Mouse (Mus musculus): ENCODE data around the gene Lrrc7. TPM values are rescaled to one million over a fixed set of nuclear protein-coding genes. Genes with fewer than 3 reads are reported as not detected.

Lrrc7 gene
- polyA plus RNA-seq, 1 experiment from 2014 or later: 2.8 TPM

DNA sequence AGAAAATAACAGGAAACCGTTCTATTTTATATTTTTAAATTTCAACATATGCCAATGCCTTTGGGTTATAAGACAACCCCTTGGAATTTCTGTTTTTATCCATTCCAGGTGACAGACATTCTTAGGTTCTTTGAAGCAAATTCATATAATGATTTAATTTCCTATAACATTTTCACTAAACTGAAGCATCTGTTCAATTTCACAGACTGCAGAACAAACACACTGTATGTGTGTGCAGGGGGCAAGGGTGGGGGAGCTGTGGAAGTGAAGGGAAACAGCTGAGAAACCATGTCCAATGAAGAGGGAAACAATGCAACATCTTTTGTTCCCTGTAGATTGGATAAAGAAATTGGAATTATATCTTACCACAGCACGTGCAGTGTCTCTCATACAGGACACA lies 29.2 kb downstream of the Lrrc7 start:
- H3K4me1 ChIP-seq: no peaks in the 10 kb centered on the region
- no peak overlapping the region for H3K4me3 ChIP-seq (replicated peaks)
- WGBS: 32% methylated on average over 2 of the region's 2 CpGs
- no peak overlapping the region for H3K9ac ChIP-seq
- H3K27ac ChIP-seq (replicated peaks): no peak overlapping the region
- H3K4me2 ChIP-seq (replicated peaks): no peak overlapping the region
- H3K9me3 ChIP-seq (replicated peaks): no peaks in the 10 kb centered on the region
- H3K36me3 ChIP-seq: no peaks in the 10 kb centered on the region
- ATAC-seq (ENCODE audit: insufficient number of reproducible peaks, low FRiP score, low TSS enrichment, low read depth): peak; percentile 75; the same call in 1 of the 2 replicates
- H3K27me3 ChIP-seq: no peaks in the 10 kb centered on the region

DNA sequence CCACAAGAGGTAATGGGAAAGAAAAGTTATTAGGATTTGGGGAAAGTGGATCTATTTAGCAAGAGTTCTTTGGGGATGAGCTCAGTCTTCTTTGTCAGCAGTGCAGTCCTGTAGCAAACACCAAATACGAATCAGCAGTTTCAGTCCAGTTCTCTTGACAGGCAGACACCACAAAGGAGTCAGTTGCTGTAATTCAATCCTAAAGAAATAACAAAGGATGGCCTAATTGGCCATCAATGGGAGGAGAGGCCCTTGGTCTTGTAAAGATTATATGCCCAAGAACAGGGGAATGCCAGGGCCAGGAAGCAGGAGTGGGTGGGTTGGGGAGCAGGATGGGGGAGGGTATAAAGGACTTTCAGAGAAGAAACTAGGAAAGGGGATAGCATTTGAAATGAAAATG lies 33.5 kb downstream of the Lrrc7 start:
- H3K4me1 ChIP-seq: no peaks in the 10 kb centered on the region
- H3K9ac ChIP-seq: no peak overlapping the region
- no peak overlapping the region for H3K4me3 ChIP-seq (replicated peaks)
- H3K9me3 ChIP-seq (replicated peaks): no peaks in the 10 kb centered on the region
- H3K36me3 ChIP-seq: no peaks in the 10 kb centered on the region
- no peak overlapping the region for H3K27ac ChIP-seq (replicated peaks)
- no peak for ATAC-seq (ENCODE audit: insufficient number of reproducible peaks, low FRiP score, low TSS enrichment, low read depth)
- WGBS: 66% methylated on average over 1 of the region's 1 CpGs
- no peak overlapping the region for H3K4me2 ChIP-seq (replicated peaks)
- H3K27me3 ChIP-seq: no peaks in the 10 kb centered on the region

GRCm38 (mm10) chr3:158493730-158494129 lies 68.3 kb downstream of the Lrrc7 start:
- ATAC-seq (ENCODE audit: insufficient number of reproducible peaks, low FRiP score, low TSS enrichment, low read depth): no peak
- Histone ChIP-seq H3K36me3 (no peaks in the 10 kb centered on the region), H3K4me1 (no peaks in the 10 kb centered on the region), H3K27me3 (no peaks in the 10 kb centered on the region), H3K4me2 (replicated peaks) (no peak overlapping the region), H3K9me3 (replicated peaks) (no peaks in the 10 kb centered on the region), H3K27ac (replicated peaks) (no peak overlapping the region), H3K4me3 (replicated peaks) (no peak overlapping the region), H3K9ac (no peak overlapping the region)
- 42% methylated on average over 1 of the region's 1 CpGs for WGBS

GRCm38 (mm10) chr3:158479677-158480076 lies 82.3 kb downstream of the Lrrc7 start:
- 86% methylated on average over 2 of the region's 2 CpGs for WGBS

GRCm38 (mm10) chr3:158400600-158400999 lies 161.4 kb downstream of the Lrrc7 start:
- H3K4me1 ChIP-seq: no peaks in the 10 kb centered on the region
- no peaks in the 10 kb centered on the region for H3K9me3 ChIP-seq (replicated peaks)
- no peaks in the 10 kb centered on the region for H3K36me3 ChIP-seq
- H3K27ac ChIP-seq (replicated peaks): no peak overlapping the region
- 76% methylated on average over 1 of the region's 1 CpGs for WGBS
- no peak overlapping the region for H3K4me2 ChIP-seq (replicated peaks)
- no peak overlapping the region for H3K9ac ChIP-seq
- no peak for ATAC-seq (ENCODE audit: insufficient number of reproducible peaks, low FRiP score, low TSS enrichment, low read depth)
- no peak overlapping the region for H3K4me3 ChIP-seq (replicated peaks)
- H3K27me3 ChIP-seq: no peaks in the 10 kb centered on the region

More at GRCm38 (mm10) chr3:158479677-158480076, 82.3 kb downstream of the Lrrc7 start:
- H3K4me3 ChIP-seq (replicated peaks): no peak overlapping the region
- no peaks in the 10 kb centered on the region for H3K36me3 ChIP-seq
- no peaks in the 10 kb centered on the region for H3K27me3 ChIP-seq
- H3K27ac ChIP-seq (replicated peaks): no peak overlapping the region
- no peak overlapping the region for H3K9ac ChIP-seq
- H3K4me2 ChIP-seq (replicated peaks): no peak overlapping the region
- H3K9me3 ChIP-seq (replicated peaks): no peaks in the 10 kb centered on the region
- no peaks in the 10 kb centered on the region for H3K4me1 ChIP-seq
- no peak for ATAC-seq (ENCODE audit: insufficient number of reproducible peaks, low FRiP score, low TSS enrichment, low read depth)

DNA sequence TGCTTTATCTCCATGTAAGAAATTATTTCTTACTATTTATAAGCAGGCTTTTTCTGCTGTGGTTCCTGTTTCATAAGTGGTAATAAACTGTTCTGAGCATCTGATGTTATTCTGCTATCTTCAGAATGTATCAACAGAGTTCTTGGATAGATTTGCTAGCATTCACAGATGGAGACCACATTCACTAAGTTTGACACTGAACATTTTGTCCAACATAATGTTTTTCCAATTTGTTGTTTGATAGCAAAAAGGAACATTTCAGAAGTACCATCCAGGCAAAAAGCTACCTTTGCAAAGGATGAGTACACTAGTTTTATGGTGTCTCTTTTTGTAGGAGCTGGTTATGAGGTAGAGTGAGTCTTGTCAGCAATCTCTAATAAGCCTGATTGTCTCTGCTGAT lies 170.5 kb downstream of the Lrrc7 start:
- H3K9ac ChIP-seq: no peak overlapping the region
- no peaks in the 10 kb centered on the region for H3K9me3 ChIP-seq (replicated peaks)
- H3K36me3 ChIP-seq: no peaks in the 10 kb centered on the region
- H3K4me1 ChIP-seq: no peaks in the 10 kb centered on the region
- H3K27me3 ChIP-seq: no peaks in the 10 kb centered on the region
- no peak overlapping the region for H3K4me3 ChIP-seq (replicated peaks)
- no peak overlapping the region for H3K27ac ChIP-seq (replicated peaks)
- H3K4me2 ChIP-seq (replicated peaks): no peak overlapping the region
- no peak for ATAC-seq (ENCODE audit: insufficient number of reproducible peaks, low FRiP score, low TSS enrichment, low read depth)

DNA sequence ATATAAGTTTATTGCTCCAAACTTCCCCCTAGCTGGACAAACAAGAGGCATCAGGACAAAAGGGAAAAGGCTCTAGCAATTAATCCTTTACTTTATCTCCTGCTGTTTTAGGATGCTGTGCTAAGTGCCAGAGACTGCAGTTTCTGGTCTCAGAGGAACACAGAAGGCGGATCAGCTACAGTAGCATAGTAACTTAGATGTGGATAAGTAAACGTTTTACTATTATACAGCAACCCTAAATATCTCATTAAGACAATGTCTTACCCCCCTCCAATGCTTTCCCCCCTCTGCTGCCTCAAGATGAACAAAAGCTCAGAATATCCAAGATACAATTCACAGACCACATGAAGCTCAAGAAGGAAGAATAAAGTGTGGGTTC lies 174.0 kb downstream of the Lrrc7 start:
- ATAC-seq (ENCODE audit: insufficient number of reproducible peaks, low FRiP score, low TSS enrichment, low read depth): no peak
- no peaks in the 10 kb centered on the region for H3K27me3 ChIP-seq
- H3K27ac ChIP-seq (replicated peaks): no peak overlapping the region
- WGBS: 59% methylated on average over 2 of the region's 2 CpGs
- H3K9ac ChIP-seq: no peak overlapping the region
- no peak overlapping the region for H3K4me2 ChIP-seq (replicated peaks)
- H3K4me1 ChIP-seq: no peaks in the 10 kb centered on the region
- no peak overlapping the region for H3K4me3 ChIP-seq (replicated peaks)
- H3K36me3 ChIP-seq: no peaks in the 10 kb centered on the region
- H3K9me3 ChIP-seq (replicated peaks): no peaks in the 10 kb centered on the region

- H3K4me1 ChIP-seq: no peaks in the 10 kb centered on the region
- H3K9me3 ChIP-seq (replicated peaks): no peaks in the 10 kb centered on the region
- ATAC-seq (ENCODE audit: insufficient number of reproducible peaks, low FRiP score, low TSS enrichment, low read depth): no peak
- H3K27ac ChIP-seq (replicated peaks): no peak overlapping the region
- WGBS: 81% methylated on average over 2 of the region's 2 CpGs
- H3K4me3 ChIP-seq (replicated peaks): no peak overlapping the region
- no peaks in the 10 kb centered on the region for H3K36me3 ChIP-seq
- H3K4me2 ChIP-seq (replicated peaks): no peak overlapping the region
- no peak overlapping the region for H3K9ac ChIP-seq
- H3K27me3 ChIP-seq: no peaks in the 10 kb centered on the region
Observed at GRCm38 (mm10) chr3:158387413-158388075, 174.5 kb downstream of the Lrrc7 start.

GRCm38 (mm10) chr3:158386848-158387247 lies 175.2 kb downstream of the Lrrc7 start:
- 43% methylated on average over 1 of the region's 1 CpGs for WGBS
- no peak overlapping the region for H3K9ac ChIP-seq
- H3K4me3 ChIP-seq (replicated peaks): no peak overlapping the region
- no peaks in the 10 kb centered on the region for H3K9me3 ChIP-seq (replicated peaks)
- H3K4me2 ChIP-seq (replicated peaks): no peak overlapping the region
- no peaks in the 10 kb centered on the region for H3K27me3 ChIP-seq
- no peak for ATAC-seq (ENCODE audit: insufficient number of reproducible peaks, low FRiP score, low TSS enrichment, low read depth)
- no peaks in the 10 kb centered on the region for H3K36me3 ChIP-seq
- no peak overlapping the region for H3K27ac ChIP-seq (replicated peaks)
- H3K4me1 ChIP-seq: no peaks in the 10 kb centered on the region

GRCm38 (mm10) chr3:158375885-158376284 lies 186.1 kb downstream of the Lrrc7 start:
- Histone ChIP-seq H3K27ac (replicated peaks) (no peak overlapping the region), H3K4me2 (replicated peaks) (no peak overlapping the region), H3K4me3 (replicated peaks) (no peak overlapping the region), H3K4me1 (no peaks in the 10 kb centered on the region), H3K27me3 (no peaks in the 10 kb centered on the region), H3K9ac (no peak overlapping the region), H3K9me3 (replicated peaks) (no peaks in the 10 kb centered on the region), H3K36me3 (no peaks in the 10 kb centered on the region)
- no peak for ATAC-seq (ENCODE audit: insufficient number of reproducible peaks, low FRiP score, low TSS enrichment, low read depth)
- 2% methylated on average over 1 of the region's 1 CpGs for WGBS

DNA sequence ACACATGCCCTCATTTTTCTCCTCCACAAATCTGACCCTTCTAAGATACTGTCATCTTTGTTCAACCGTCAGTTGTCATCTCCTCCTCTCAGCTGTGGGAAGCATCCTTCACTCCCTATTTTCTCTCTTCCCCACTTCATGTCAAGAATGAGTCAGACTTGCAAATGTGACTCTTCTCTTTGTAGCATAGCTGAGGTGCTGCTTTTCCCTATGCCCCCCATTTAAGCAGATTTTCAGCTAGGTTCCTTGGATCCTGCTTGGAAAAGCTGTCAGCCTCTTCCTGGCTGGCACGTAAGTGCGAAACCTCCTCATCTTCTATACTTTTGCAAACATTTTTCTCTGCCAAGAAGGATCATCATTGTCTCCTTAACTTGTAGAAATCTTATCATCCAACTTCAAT lies 192.9 kb downstream of the Lrrc7 start:
- H3K27me3 ChIP-seq: no peaks in the 10 kb centered on the region
- H3K9ac ChIP-seq: no peak overlapping the region
- no peak overlapping the region for H3K4me3 ChIP-seq (replicated peaks)
- ATAC-seq (ENCODE audit: insufficient number of reproducible peaks, low FRiP score, low TSS enrichment, low read depth): no peak
- WGBS: 89% methylated on average over 3 of the region's 3 CpGs
- H3K27ac ChIP-seq (replicated peaks): no peak overlapping the region
- no peaks in the 10 kb centered on the region for H3K9me3 ChIP-seq (replicated peaks)
- H3K4me1 ChIP-seq: no peaks in the 10 kb centered on the region
- no peak overlapping the region for H3K4me2 ChIP-seq (replicated peaks)
- no peaks in the 10 kb centered on the region for H3K36me3 ChIP-seq

GRCm38 (mm10) chr3:158365801-158366200 lies 196.2 kb downstream of the Lrrc7 start:
- Histone ChIP-seq H3K4me2 (replicated peaks) (no peak overlapping the region), H3K4me3 (replicated peaks) (no peak overlapping the region), H3K27me3 (no peaks in the 10 kb centered on the region), H3K9me3 (replicated peaks) (no peaks in the 10 kb centered on the region), H3K4me1 (no peaks in the 10 kb centered on the region), H3K9ac (no peak overlapping the region), H3K27ac (replicated peaks) (no peak overlapping the region), H3K36me3 (no peaks in the 10 kb centered on the region)
- WGBS: 75% methylated on average over 3 of the region's 3 CpGs
- ATAC-seq (ENCODE audit: insufficient number of reproducible peaks, low FRiP score, low TSS enrichment, low read depth): no peak
